Mouse (Mus musculus): ENCODE measurements at regions not wholly inside any gene's neighbourhood (a gene's known extent, or its start where the extent isn't known, plus 50 kb on each side); places are given as distances from the start of the nearest gene placed in this dataset.
"Not testable (repeated sequence)": the region's sequence is repeated elsewhere in the genome, so short reads cannot be mapped to it uniquely, and the experiment has no call there.

DNA sequence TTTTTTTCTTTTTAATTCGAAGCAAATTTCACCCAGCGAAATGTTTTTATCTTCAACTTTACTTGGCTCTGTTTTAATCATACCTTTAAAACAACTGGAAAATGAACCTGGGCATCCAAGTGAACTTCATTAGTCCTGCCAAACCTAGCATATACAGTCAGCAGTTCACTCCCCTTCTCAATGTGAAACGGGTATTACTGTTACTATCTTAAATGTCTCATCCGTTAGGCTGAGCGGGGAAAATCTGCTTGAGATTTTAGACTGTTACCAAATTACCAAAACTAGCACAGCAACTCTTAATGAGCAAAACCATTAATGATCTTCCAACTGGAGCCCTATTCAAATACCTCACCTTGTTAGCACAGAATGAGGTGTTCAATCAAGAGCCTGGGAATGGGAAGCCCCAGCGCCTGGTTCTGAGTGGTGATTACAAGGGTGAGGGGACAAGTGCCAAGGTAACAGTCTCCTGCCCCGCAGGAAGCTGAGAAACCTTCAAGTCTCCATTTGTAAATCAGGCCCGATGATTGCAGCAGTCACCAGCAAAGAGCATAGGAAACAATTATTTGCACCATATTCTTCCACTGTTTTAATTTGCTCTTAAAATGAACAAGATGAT, 235.5 kb upstream of the Zic4 start:
- no peak overlapping the region for H3K27ac ChIP-seq
- H3K27me3 ChIP-seq = no peaks in the 10 kb centered on the region
- H3K9me3 ChIP-seq (replicated peaks) = no peaks in the 10 kb centered on the region
- no peaks in the 10 kb centered on the region for H3K36me3 ChIP-seq
- ATAC-seq (replicated peaks; ENCODE audit: insufficient number of reproducible peaks, insufficient read depth, low FRiP score, low read depth) = no peak
- no peaks in the 10 kb centered on the region for H3K4me1 ChIP-seq (replicated peaks)
- no peak overlapping the region for H3K4me3 ChIP-seq
- no peak overlapping the region for H3K4me2 ChIP-seq
- H3K9ac ChIP-seq = no peak overlapping the region
- 52% methylated on average over 8 of the region's 8 CpGs for WGBS

GRCm38 (mm10) chr9:91128491-91128890, 233.7 kb upstream of the Zic4 start:
- 45% methylated on average over 2 of the region's 2 CpGs for WGBS
- not testable (repeated sequence) for H3K27me3 ChIP-seq; H3K4me2 ChIP-seq; H3K9ac ChIP-seq; H3K27ac ChIP-seq; ATAC-seq (replicated peaks; ENCODE audit: insufficient number of reproducible peaks, insufficient read depth, low FRiP score, low read depth); H3K36me3 ChIP-seq; H3K4me3 ChIP-seq; H3K4me1 ChIP-seq (replicated peaks); H3K9me3 ChIP-seq (replicated peaks)

DNA sequence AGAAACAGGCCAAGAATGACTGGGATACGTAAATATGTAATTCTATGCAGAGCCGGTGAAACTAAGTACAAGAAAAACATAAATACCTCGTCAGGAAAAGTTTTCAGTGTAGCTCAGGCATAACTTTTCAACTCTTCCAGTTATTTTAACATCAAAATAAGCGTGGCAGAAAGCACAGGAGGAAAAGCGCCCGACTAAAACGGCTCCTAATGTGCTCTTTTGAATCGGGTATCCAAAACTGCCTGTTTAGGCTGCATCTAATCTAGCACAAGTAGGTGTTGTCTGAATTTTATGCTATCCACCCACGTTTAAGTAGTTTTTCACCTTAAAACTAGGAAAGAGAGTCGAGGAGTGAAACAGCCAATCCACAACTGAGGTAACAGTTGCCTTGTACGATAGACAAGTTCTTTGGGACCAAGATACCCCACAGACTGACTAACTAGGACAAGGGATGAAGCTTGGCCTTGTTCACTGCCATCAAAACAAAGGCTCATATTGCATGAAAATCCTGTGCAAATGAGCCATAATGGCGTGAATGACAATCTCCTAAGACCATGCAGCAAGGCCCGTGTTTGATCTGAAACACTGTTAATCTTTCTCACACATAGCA, 232.0 kb upstream of the Zic4 start:
- Histone ChIP-seq H3K4me3 (no peak overlapping the region), H3K4me1 (replicated peaks) (no peaks in the 10 kb centered on the region), H3K36me3 (no peaks in the 10 kb centered on the region), H3K27ac (no peak overlapping the region), H3K27me3 (no peaks in the 10 kb centered on the region), H3K9me3 (replicated peaks) (no peaks in the 10 kb centered on the region), H3K4me2 (no peak overlapping the region), H3K9ac (no peak overlapping the region)
- no peak for ATAC-seq (replicated peaks; ENCODE audit: insufficient number of reproducible peaks, insufficient read depth, low FRiP score, low read depth)
- 75% methylated on average over 13 of the region's 13 CpGs for WGBS

GRCm38 (mm10) chr9:91131415-91132255, 230.6 kb upstream of the Zic4 start:
- H3K9me3 ChIP-seq (replicated peaks) = no peaks in the 10 kb centered on the region
- 74% methylated on average over 7 of the region's 7 CpGs for WGBS
- H3K27ac ChIP-seq = no peak overlapping the region
- no peak overlapping the region for H3K4me2 ChIP-seq
- no peaks in the 10 kb centered on the region for H3K36me3 ChIP-seq
- no peaks in the 10 kb centered on the region for H3K27me3 ChIP-seq
- H3K4me1 ChIP-seq (replicated peaks) = no peaks in the 10 kb centered on the region
- no peak for ATAC-seq (replicated peaks; ENCODE audit: insufficient number of reproducible peaks, insufficient read depth, low FRiP score, low read depth)
- no peak overlapping the region for H3K9ac ChIP-seq
- no peak overlapping the region for H3K4me3 ChIP-seq

GRCm38 (mm10) chr9:91132531-91132930, 229.7 kb upstream of the Zic4 start:
- Histone ChIP-seq H3K9ac (no peak overlapping the region), H3K4me3 (no peak overlapping the region), H3K27ac (no peak overlapping the region), H3K36me3 (no peaks in the 10 kb centered on the region), H3K9me3 (replicated peaks) (no peaks in the 10 kb centered on the region), H3K27me3 (no peaks in the 10 kb centered on the region), H3K4me1 (replicated peaks) (no peaks in the 10 kb centered on the region), H3K4me2 (no peak overlapping the region)
- no peak for ATAC-seq (replicated peaks; ENCODE audit: insufficient number of reproducible peaks, insufficient read depth, low FRiP score, low read depth)
- WGBS = 48% methylated on average over 1 of the region's 1 CpGs

- Histone ChIP-seq H3K27me3 (no peaks in the 10 kb centered on the region), H3K9ac (no peak overlapping the region), H3K4me2 (no peak overlapping the region), H3K27ac (no peak overlapping the region), H3K4me3 (no peak overlapping the region), H3K9me3 (replicated peaks) (no peaks in the 10 kb centered on the region), H3K4me1 (replicated peaks) (no peaks in the 10 kb centered on the region), H3K36me3 (no peaks in the 10 kb centered on the region)
- WGBS = 77% methylated on average over 3 of the region's 3 CpGs
- ATAC-seq (replicated peaks; ENCODE audit: insufficient number of reproducible peaks, insufficient read depth, low FRiP score, low read depth) = no peak
Observed at GRCm38 (mm10) chr9:91133256-91133920, 228.8 kb upstream of the Zic4 start.

DNA sequence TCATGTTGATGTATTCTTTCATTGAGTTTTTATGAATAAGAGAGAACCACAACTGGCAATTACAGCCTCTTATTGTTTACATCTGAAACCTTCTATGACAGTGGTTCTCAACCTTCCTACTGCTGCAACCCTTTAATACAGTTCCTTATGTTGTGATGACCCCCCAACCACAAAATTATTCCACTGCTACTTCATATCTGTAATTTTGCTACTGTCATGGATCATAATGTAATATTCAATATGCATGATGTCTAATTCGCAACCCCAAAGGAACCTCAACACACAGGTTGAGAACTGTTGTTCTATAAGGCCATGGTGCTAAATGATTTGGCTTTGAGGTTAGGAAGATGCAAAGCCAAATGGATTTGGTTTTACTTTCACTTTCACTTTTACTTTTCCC, 227.9 kb upstream of the Zic4 start:
- no peaks in the 10 kb centered on the region for H3K27me3 ChIP-seq
- WGBS = 91% methylated on average over 1 of the region's 1 CpGs
- H3K9me3 ChIP-seq (replicated peaks) = no peaks in the 10 kb centered on the region
- no peak overlapping the region for H3K4me3 ChIP-seq
- ATAC-seq (replicated peaks; ENCODE audit: insufficient number of reproducible peaks, insufficient read depth, low FRiP score, low read depth) = no peak
- H3K4me2 ChIP-seq = no peak overlapping the region
- no peaks in the 10 kb centered on the region for H3K36me3 ChIP-seq
- H3K9ac ChIP-seq = no peak overlapping the region
- H3K4me1 ChIP-seq (replicated peaks) = no peaks in the 10 kb centered on the region
- no peak overlapping the region for H3K27ac ChIP-seq

DNA sequence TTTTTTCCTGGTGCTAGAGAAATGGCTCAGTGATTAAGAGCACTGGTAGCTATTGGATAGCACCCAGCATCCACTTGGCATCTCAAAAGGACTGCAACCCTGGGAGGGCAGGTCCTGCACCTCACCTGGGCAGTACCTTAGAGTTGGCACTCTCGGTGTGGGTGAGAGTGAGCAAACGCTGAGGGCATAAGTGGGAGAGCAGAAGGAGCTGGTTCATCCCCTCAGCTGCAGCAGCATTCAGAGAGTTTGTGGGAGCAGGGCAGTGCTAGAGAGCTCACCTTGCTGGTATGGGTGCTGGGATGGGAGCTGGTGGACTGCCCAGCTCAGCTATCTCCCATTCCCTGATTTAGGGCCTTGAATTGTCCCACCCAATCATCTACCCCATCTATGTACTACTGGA, 227.1 kb upstream of the Zic4 start:
- Histone ChIP-seq H3K9ac (no peak overlapping the region), H3K4me2 (no peak overlapping the region), H3K4me3 (no peak overlapping the region), H3K27me3 (no peaks in the 10 kb centered on the region), H3K9me3 (replicated peaks) (no peaks in the 10 kb centered on the region), H3K36me3 (no peaks in the 10 kb centered on the region), H3K4me1 (replicated peaks) (no peaks in the 10 kb centered on the region), H3K27ac (no peak overlapping the region)
- ATAC-seq (replicated peaks; ENCODE audit: insufficient number of reproducible peaks, insufficient read depth, low FRiP score, low read depth) = no peak
- WGBS = 56% methylated on average over 2 of the region's 2 CpGs

GRCm38 (mm10) chr9:91140651-91141050, 221.6 kb upstream of the Zic4 start:
- ATAC-seq (replicated peaks; ENCODE audit: insufficient number of reproducible peaks, insufficient read depth, low FRiP score, low read depth) = no peak
- Histone ChIP-seq H3K27me3 (no peaks in the 10 kb centered on the region), H3K4me3 (no peak overlapping the region), H3K27ac (no peak overlapping the region), H3K9ac (no peak overlapping the region), H3K36me3 (no peaks in the 10 kb centered on the region), H3K9me3 (replicated peaks) (no peaks in the 10 kb centered on the region), H3K4me1 (replicated peaks) (no peaks in the 10 kb centered on the region), H3K4me2 (no peak overlapping the region)
- WGBS = 61% methylated on average over 1 of the region's 1 CpGs

DNA sequence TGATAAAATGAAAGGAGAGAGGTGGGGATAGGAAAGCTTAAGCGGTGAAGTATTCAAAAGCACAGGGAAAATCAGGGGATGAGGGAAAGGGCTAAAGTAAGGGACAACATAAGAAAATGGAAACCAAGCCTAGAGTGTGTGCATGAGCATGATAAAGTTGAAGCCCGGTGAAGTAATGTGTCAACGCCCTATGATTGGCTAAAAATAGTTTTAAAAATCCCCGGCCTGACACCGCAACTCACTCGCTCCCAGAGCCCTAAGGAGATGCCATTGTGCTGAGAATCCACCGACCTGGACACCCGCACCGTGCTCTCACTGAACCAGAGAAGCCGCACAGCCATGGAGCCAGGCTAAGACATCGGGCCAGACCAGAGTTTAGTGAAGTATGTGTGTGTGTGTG, 210.3 kb upstream of the Zic4 start:
- no peak overlapping the region for H3K9ac ChIP-seq
- H3K27me3 ChIP-seq = no peaks in the 10 kb centered on the region
- peaks cover 3% of the 10 kb centered on the region; the same call in 1 of the 2 replicates for H3K4me1 ChIP-seq (replicated peaks)
- WGBS = 46% methylated on average over 11 of the region's 11 CpGs
- peak overlapping the region; percentile 43 for H3K4me2 ChIP-seq
- H3K9me3 ChIP-seq (replicated peaks) = no peaks in the 10 kb centered on the region
- 0 out of 2 replicates have a peak, but pooled peaks have one; percentile 50 for ATAC-seq (replicated peaks; ENCODE audit: insufficient number of reproducible peaks, insufficient read depth, low FRiP score, low read depth)
- no peak overlapping the region for H3K4me3 ChIP-seq
- H3K27ac ChIP-seq = 0 out of 2 replicates have a peak overlapping the region, but pooled peaks have one; percentile 9
- no peaks in the 10 kb centered on the region for H3K36me3 ChIP-seq

GRCm38 (mm10) chr9:91159311-91159710, 202.9 kb upstream of the Zic4 start:
- Histone ChIP-seq H3K9ac (no peak overlapping the region), H3K4me1 (replicated peaks) (no peaks in the 10 kb centered on the region), H3K4me2 (no peak overlapping the region), H3K27ac (no peak overlapping the region), H3K9me3 (replicated peaks) (no peaks in the 10 kb centered on the region), H3K27me3 (no peaks in the 10 kb centered on the region), H3K36me3 (no peaks in the 10 kb centered on the region), H3K4me3 (no peak overlapping the region)
- 47% methylated on average over 2 of the region's 2 CpGs for WGBS
- ATAC-seq (replicated peaks; ENCODE audit: insufficient number of reproducible peaks, insufficient read depth, low FRiP score, low read depth) = no peak

Measured in heart, embryonic 15.5 days (tissue).